Mouse (Mus musculus) stomach, postnatal 0 days (tissue): Measurements from ENCODE around the gene Prss40.

ENCODE experiments used
- CTCF ChIP-seq: IDR thresholded peaks from 2 replicates; pipeline ENCODE4 v1.5.1; 2016; ENCODE audit warnings: antibody characterized with exemption, low read depth, mild to moderate bottlenecking, moderate library complexity
- EP300 ChIP-seq: optimal IDR thresholded peaks from 2 replicates; pipeline ENCODE3; 2016; ENCODE audit warnings: antibody characterized with exemption

DNA sequence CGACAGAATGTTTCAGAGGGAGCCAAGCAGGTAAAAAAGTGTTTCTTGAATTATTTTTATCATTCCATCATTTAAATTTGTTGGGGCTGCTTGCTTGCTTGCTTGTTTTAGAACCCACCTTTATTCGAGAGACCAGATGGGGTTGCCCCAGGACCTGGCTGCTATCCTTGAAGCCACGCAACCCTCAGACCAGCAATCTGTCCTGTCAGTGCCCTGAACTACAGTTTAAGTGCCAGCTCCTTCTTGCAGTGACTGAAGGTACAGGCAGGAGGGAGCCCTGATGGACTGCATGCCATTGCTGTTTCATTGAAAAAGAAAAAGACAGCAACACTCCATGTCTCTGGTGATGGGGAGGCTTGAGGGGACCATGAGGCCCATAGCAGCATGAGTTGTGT, 37.9 kb downstream of the Prss40 start:
- TF ChIP-seq EP300, result no peak
- TF ChIP-seq CTCF, result no peak
